Mouse (Mus musculus) neural tube, embryonic 14.5 days (tissue): ENCODE measurements around the gene Tenm3. TPM values are rescaled to one million over a fixed set of nuclear protein-coding genes. Genes with fewer than 3 reads are reported as not detected.

Source experiments
- ATAC-seq: fragments of 200-750 bp; cut with Nextera tagmentation; 2 replicates; pipeline ENCODE4 v1.8.0; 2017; ENCODE audit warnings: low read depth, mild to moderate bottlenecking, moderate TSS enrichment, moderate library complexity
- H3K27ac ChIP-seq: fragments of 300-500 bp; sonication (generic); 2 replicates; pipeline ENCODE4 v1.5.1; 2014; ENCODE audit warnings: low read depth, mild to moderate bottlenecking, control low read depth, low read length, moderate library complexity, mixed read lengths
- H3K27me3 ChIP-seq: fragments of 300-500 bp; sonication (generic); 2 replicates; pipeline ENCODE4 v1.6.1; 2014; ENCODE audit warnings: low read length; ENCODE audit not compliant: control insufficient read depth, insufficient read depth
- H3K36me3 ChIP-seq: fragments of 300-500 bp; sonication (generic); 2 replicates; pipeline ENCODE4 v1.6.1; 2014; ENCODE audit warnings: low read length, mixed read lengths; ENCODE audit not compliant: control insufficient read depth, insufficient read depth
- H3K4me1 ChIP-seq: fragments of 300-500 bp; sonication (generic); 2 replicates; pipeline ENCODE4 v1.6.1; 2014; ENCODE audit warnings: low read length; ENCODE audit not compliant: control insufficient read depth, insufficient read depth
- H3K4me2 ChIP-seq: fragments of 300-500 bp; sonication (generic); 2 replicates; pipeline ENCODE4 v1.6.1; 2014; ENCODE audit warnings: mild to moderate bottlenecking, low read depth, low read length, control low read depth
- H3K4me3 ChIP-seq: fragments of 300-500 bp; sonication (generic); 2 replicates; pipeline ENCODE4 v1.5.1; 2014; ENCODE audit warnings: low read depth, low read length, control low read depth, mixed read lengths
- H3K9ac ChIP-seq: fragments of 300-500 bp; sonication (generic); replicated peaks from 2 replicates; pipeline ENCODE4 v1.6.1; 2014; ENCODE audit warnings: low read depth, mild to moderate bottlenecking, control low read depth, low read length, mixed read lengths
- H3K9me3 ChIP-seq: fragments of 300-500 bp; sonication (generic); 2 replicates; pipeline ENCODE4 v1.6.1; 2016; ENCODE audit warnings: low read length; ENCODE audit not compliant: control insufficient read depth
- WGBS: fragments of 180-500 bp; shearing (Covaris S2); extraction: QIAGEN DNeasy Blood & Tissue Kit; methylation state at CpG from one replicate; pipeline ENCODE4 v1.1.7; 2014; 5-methylcytosine and 5-hydroxymethylcytosine counted together
- polyA plus RNA-seq: library from polyadenylated mRNA; unstranded; fragments of >200 nt; fragmentation: Nextera tagmentation; extraction: Ambion mirVana; gene quantifications from 2 replicates; pipeline ENCODE4 v1.2.1, GENCODE M21; 2014

The Tenm3 gene
- polyA plus RNA-seq, 1 experiment from 2014 or later = 68.9 TPM

- H3K9me3 ChIP-seq = no peaks in the 10 kb centered on the region
- 83% methylated on average over 18 of the region's 18 CpGs for WGBS
- no peaks in the 10 kb centered on the region for H3K27me3 ChIP-seq
- no peak for ATAC-seq
- no peak overlapping the region for H3K9ac ChIP-seq
- H3K36me3 ChIP-seq = no peaks in the 10 kb centered on the region
- H3K4me2 ChIP-seq = no peak overlapping the region
- no peaks in the 10 kb centered on the region for H3K4me1 ChIP-seq
- no peak overlapping the region for H3K27ac ChIP-seq
- no peak overlapping the region for H3K4me3 ChIP-seq
Measured at GRCm38 (mm10) chr8:48646110-48646509, 197.6 kb downstream of the Tenm3 start.

GRCm38 (mm10) chr8:48638129-48638528 lies 205.6 kb downstream of the Tenm3 start:
- ATAC-seq = no peak
- WGBS = 75% methylated on average over 4 of the region's 4 CpGs
- H3K27me3 ChIP-seq = no peaks in the 10 kb centered on the region

GRCm38 (mm10) chr8:48636979-48637378 lies 206.8 kb downstream of the Tenm3 start:
- no peaks in the 10 kb centered on the region for H3K36me3 ChIP-seq
- H3K4me2 ChIP-seq = no peak overlapping the region
- no peak overlapping the region for H3K27ac ChIP-seq
- no peaks in the 10 kb centered on the region for H3K4me1 ChIP-seq
- WGBS = 86% methylated on average over 5 of the region's 5 CpGs
- H3K9ac ChIP-seq = no peak overlapping the region
- ATAC-seq = no peak
- no peaks in the 10 kb centered on the region for H3K9me3 ChIP-seq
- H3K4me3 ChIP-seq = no peak overlapping the region
- H3K27me3 ChIP-seq = no peaks in the 10 kb centered on the region

More at GRCm38 (mm10) chr8:48638129-48638528, 205.6 kb downstream of the Tenm3 start:
- Histone ChIP-seq H3K27ac (no peak overlapping the region), H3K9ac (no peak overlapping the region), H3K4me2 (no peak overlapping the region), H3K36me3 (no peaks in the 10 kb centered on the region), H3K9me3 (no peaks in the 10 kb centered on the region), H3K4me3 (no peak overlapping the region), H3K4me1 (no peaks in the 10 kb centered on the region)

- Histone ChIP-seq H3K4me1 (no peaks in the 10 kb centered on the region), H3K27me3 (no peaks in the 10 kb centered on the region), H3K4me3 (no peak overlapping the region), H3K9ac (no peak overlapping the region), H3K36me3 (no peaks in the 10 kb centered on the region), H3K27ac (no peak overlapping the region), H3K4me2 (no peak overlapping the region), H3K9me3 (no peaks in the 10 kb centered on the region)
- ATAC-seq = no peak
- WGBS = 77% methylated on average over 4 of the region's 4 CpGs
Measured at GRCm38 (mm10) chr8:48635815-48636214, 207.9 kb downstream of the Tenm3 start.

- Histone ChIP-seq H3K9ac (no peak overlapping the region), H3K27me3 (no peaks in the 10 kb centered on the region), H3K4me2 (no peak overlapping the region), H3K4me3 (no peak overlapping the region), H3K4me1 (no peaks in the 10 kb centered on the region), H3K36me3 (no peaks in the 10 kb centered on the region), H3K27ac (no peak overlapping the region), H3K9me3 (no peaks in the 10 kb centered on the region)
- WGBS = 90% methylated on average over 8 of the region's 8 CpGs
- ATAC-seq = no peak
Measured at GRCm38 (mm10) chr8:48633426-48633825, 210.3 kb downstream of the Tenm3 start.

- WGBS = 63% methylated on average over 11 of the region's 11 CpGs
- H3K9ac ChIP-seq = no peak overlapping the region
- H3K27ac ChIP-seq = no peak overlapping the region
- no peaks in the 10 kb centered on the region for H3K36me3 ChIP-seq
- no peaks in the 10 kb centered on the region for H3K9me3 ChIP-seq
- H3K4me1 ChIP-seq = no peaks in the 10 kb centered on the region
- no peaks in the 10 kb centered on the region for H3K27me3 ChIP-seq
- H3K4me3 ChIP-seq = no peak overlapping the region
- ATAC-seq = peak; percentile 65; the same call in 1 of the 2 replicates
- H3K4me2 ChIP-seq = no peak overlapping the region
Measured at GRCm38 (mm10) chr8:48622517-48623153, 221.1 kb downstream of the Tenm3 start.

- no peaks in the 10 kb centered on the region for H3K27me3 ChIP-seq
- H3K4me2 ChIP-seq = no peak overlapping the region
- H3K4me3 ChIP-seq = no peak overlapping the region
- 13% methylated on average over 8 of the region's 8 CpGs for WGBS
- 0 out of 2 replicates have a peak, but pooled peaks cover 4% of the 10 kb centered on the region for H3K4me1 ChIP-seq
- H3K36me3 ChIP-seq = no peaks in the 10 kb centered on the region
- no peak overlapping the region for H3K27ac ChIP-seq
- no peak for ATAC-seq
- no peak overlapping the region for H3K9ac ChIP-seq
- H3K9me3 ChIP-seq = no peaks in the 10 kb centered on the region
Measured at GRCm38 (mm10) chr8:48615088-48615487, 228.7 kb downstream of the Tenm3 start.

GRCm38 (mm10) chr8:48611934-48612512 lies 231.7 kb downstream of the Tenm3 start:
- Histone ChIP-seq H3K4me3 (no peak overlapping the region), H3K4me2 (no peak overlapping the region), H3K9ac (no peak overlapping the region), H3K4me1 (0 out of 2 replicates have a peak, but pooled peaks cover 4% of the 10 kb centered on the region), H3K36me3 (no peaks in the 10 kb centered on the region), H3K9me3 (no peaks in the 10 kb centered on the region), H3K27me3 (no peaks in the 10 kb centered on the region), H3K27ac (no peak overlapping the region)
- ATAC-seq = no peak
- WGBS = 59% methylated on average over 10 of the region's 10 CpGs

GRCm38 (mm10) chr8:48611126-48611525 lies 232.6 kb downstream of the Tenm3 start:
- no peaks in the 10 kb centered on the region for H3K9me3 ChIP-seq
- no peak overlapping the region for H3K4me2 ChIP-seq
- no peaks in the 10 kb centered on the region for H3K36me3 ChIP-seq
- H3K27me3 ChIP-seq = no peaks in the 10 kb centered on the region
- H3K4me3 ChIP-seq = no peak overlapping the region
- H3K4me1 ChIP-seq = 0 out of 2 replicates have a peak, but pooled peaks cover 4% of the 10 kb centered on the region
- 29% methylated on average over 12 of the region's 12 CpGs for WGBS
- H3K9ac ChIP-seq = no peak overlapping the region
- 0 out of 2 replicates have a peak overlapping the region, but pooled peaks have one; percentile 7 for H3K27ac ChIP-seq
- ATAC-seq = peak; percentile 42; the same call in 1 of the 2 replicates
